Mouse (Mus musculus): ENCODE measurements around the gene Ctr9. TPM values are rescaled to one million over a fixed set of nuclear protein-coding genes. Genes with fewer than 3 reads are reported as not detected.

Ctr9 gene
- polyA plus RNA-seq, 1 experiment from 2014 or later, result 33.3 TPM

Other genes with a start within 250 kb of the Ctr9 start
- gene Rnf141, start 184.5 kb upstream of the Ctr9 start, polyA plus RNA-seq (2018), result 27.9 to 56.7 TPM (median 33.9 TPM) in 3 replicates
- 0.11 to 0.95 TPM (median 0.12 TPM) in 3 replicates for gene Lyve1, start 165.7 kb upstream of the Ctr9 start, polyA plus RNA-seq (2018)
- 0.04 to 0.43 TPM (median 0.12 TPM) in 3 replicates for gene Mrvi1, start 46.5 kb upstream of the Ctr9 start, polyA plus RNA-seq (2018)
- 339 to 673 TPM (median 528 TPM) in 3 replicates for gene Eif4g2, start 54.1 kb downstream of the Ctr9 start, polyA plus RNA-seq (2018)